Mouse (Mus musculus) midbrain, embryonic 12.5 days (tissue): ENCODE measurements around the gene Foxk2. TPM values are rescaled to one million over a fixed set of nuclear protein-coding genes. Genes with fewer than 3 reads are reported as not detected.

Source experiments
- ATAC-seq: fragments of 200-750 bp; cut with Nextera tagmentation; 2 replicates; pipeline ENCODE4 v1.8.0; 2017; ENCODE audit warnings: low read depth, moderate TSS enrichment, moderate library complexity; ENCODE audit not compliant: low FRiP score
- H3K27ac ChIP-seq: fragments of 300-500 bp; sonication (generic); replicated peaks from 2 replicates; pipeline ENCODE4 v1.5.1; 2016; ENCODE audit warnings: mild to moderate bottlenecking
- H3K27me3 ChIP-seq: fragments of 300-500 bp; sonication (generic); 2 replicates; pipeline ENCODE4 v1.6.1; 2016; ENCODE audit warnings: mild to moderate bottlenecking
- H3K36me3 ChIP-seq: fragments of 300-500 bp; sonication (generic); 2 replicates; pipeline ENCODE4 v1.6.1; 2016
- H3K4me1 ChIP-seq: fragments of 300-500 bp; sonication (generic); 2 replicates; pipeline ENCODE4 v1.6.1; 2016
- H3K4me2 ChIP-seq: fragments of 300-500 bp; sonication (generic); replicated peaks from 2 replicates; pipeline ENCODE4 v1.6.1; 2016; ENCODE audit warnings: mild to moderate bottlenecking, moderate library complexity
- H3K4me3 ChIP-seq: fragments of 300-500 bp; sonication (generic); 2 replicates; pipeline ENCODE4 v1.5.1; 2016; ENCODE audit warnings: mild to moderate bottlenecking
- H3K9ac ChIP-seq: fragments of 300-500 bp; sonication (generic); replicated peaks from 2 replicates; pipeline ENCODE4 v1.6.1; 2016; ENCODE audit warnings: mild to moderate bottlenecking, moderate library complexity
- H3K9me3 ChIP-seq: fragments of 300-500 bp; sonication (generic); 2 replicates; pipeline ENCODE4 v1.6.1; 2016; ENCODE audit warnings: mild to moderate bottlenecking
- WGBS: fragments of 180-500 bp; shearing (Covaris S2); methylation state at CpG from one replicate; pipeline ENCODE4 v1.1.7; 2016; 5-methylcytosine and 5-hydroxymethylcytosine counted together
- polyA plus RNA-seq: library from polyadenylated mRNA; unstranded; fragments of >200 nt; fragmentation: Nextera tagmentation; extraction: Ambion mirVana; gene quantifications from 2 replicates; pipeline ENCODE4 v1.2.1, GENCODE M21; 2016

The Foxk2 gene
- polyA plus RNA-seq, 1 experiment from 2014 or later = 11.7 TPM

DNA sequence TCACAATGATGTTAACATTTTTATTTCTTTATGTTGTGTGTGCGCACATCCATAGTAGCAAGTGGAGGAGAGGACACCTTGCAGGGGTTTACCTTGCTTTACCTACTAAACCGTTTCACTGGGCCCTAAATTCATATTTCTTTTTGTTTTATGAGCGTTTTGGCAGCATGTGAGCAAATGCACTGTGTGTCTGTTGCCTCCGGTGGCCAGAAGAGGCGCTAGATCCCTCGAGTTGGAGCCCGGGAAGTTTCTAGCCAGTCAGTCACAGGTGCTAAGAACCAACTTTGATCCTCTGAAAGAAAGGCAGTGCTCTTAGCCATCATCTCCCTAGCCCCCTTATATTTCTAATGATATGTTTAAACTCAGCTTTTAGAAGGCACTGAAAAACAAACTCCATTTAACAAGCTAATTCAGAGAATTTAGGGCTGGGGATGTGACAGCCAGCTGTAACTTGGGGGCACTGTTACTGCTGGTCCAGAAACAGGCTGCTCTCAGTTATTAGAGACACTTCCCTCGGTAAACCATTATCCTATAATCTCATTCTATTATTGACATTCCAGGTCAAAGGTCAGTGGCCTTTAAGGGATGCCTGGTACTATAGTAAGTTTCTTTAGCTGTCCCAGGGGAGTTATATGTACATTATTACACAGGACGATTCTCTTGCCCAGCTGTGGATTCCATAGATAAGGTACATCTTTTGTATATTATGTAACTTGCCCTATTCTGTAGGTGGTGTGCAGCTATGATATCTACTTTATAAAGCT lies 24.1 kb upstream of the Foxk2 start:
- H3K9ac ChIP-seq = no peak overlapping the region
- 27% methylated on average over 9 of the region's 9 CpGs for WGBS
- no peak for ATAC-seq

DNA sequence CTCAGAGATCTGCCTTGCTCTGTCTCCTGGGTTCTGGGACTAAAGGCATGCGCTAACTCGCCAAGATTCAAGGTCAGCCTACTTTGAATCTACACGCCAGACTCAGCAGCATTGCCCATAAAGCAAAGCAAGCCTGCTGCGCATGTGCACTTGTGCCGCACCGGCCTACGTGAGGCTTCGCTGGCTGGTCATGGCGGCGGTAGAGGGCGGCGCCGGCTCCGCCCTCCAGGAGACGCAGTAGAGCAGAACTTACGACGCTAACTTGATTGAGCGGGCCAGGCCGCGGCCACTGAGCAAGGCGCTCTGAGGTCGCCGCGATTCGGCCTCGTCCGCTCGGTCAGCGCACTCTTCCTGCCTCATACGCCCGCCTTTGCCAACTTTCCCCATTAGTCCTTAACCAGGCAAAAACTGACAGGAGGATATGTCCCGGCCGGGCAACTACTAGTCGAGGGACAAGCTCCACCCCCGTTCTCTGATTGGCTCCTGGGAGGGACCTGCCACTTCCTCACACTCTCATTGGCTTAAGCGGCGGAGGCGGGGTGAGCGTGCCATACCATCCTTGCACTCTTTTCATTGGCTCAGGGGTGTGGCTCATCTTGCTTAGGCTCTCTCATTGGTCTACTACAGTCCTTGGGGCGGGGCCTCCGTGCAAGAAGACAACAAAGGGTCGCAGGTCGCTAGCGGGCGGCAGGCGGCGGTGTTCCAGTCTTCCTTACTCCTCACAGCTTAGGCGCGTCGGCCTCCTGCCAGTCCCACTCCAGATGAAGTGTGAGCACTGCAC lies 23.0 kb upstream of the Foxk2 start, which contains the start of gene Narf:
Narf (plus strand) TSS at position 690 of the 781 bp plus-strand sequence.
- H3K27me3 ChIP-seq = no peaks in the 10 kb centered on the region
- H3K36me3 ChIP-seq = peaks cover 17% of the 10 kb centered on the region
- H3K4me1 ChIP-seq = peaks cover 22% of the 10 kb centered on the region
- peak within 1 kb of the TSS; percentile 53 for H3K4me2 ChIP-seq
- under 1% methylated on average over 50 of the region's 50 CpGs for WGBS
- peak within 1 kb of the TSS; percentile 82 for H3K9ac ChIP-seq
- peak within 1 kb of the TSS; percentile 98 for H3K27ac ChIP-seq
- H3K9me3 ChIP-seq = no peaks in the 10 kb centered on the region
- ATAC-seq = peak; percentile 100
- peak within 1 kb of the TSS; percentile 80 for H3K4me3 ChIP-seq

More for the DNA sequence above, 24.1 kb upstream of the Foxk2 start:
- Histone ChIP-seq H3K4me2 (peak overlapping the region; percentile 50), H3K4me1 (peaks cover 22% of the 10 kb centered on the region), H3K27me3 (no peaks in the 10 kb centered on the region), H3K9me3 (no peaks in the 10 kb centered on the region), H3K36me3 (peaks cover 11% of the 10 kb centered on the region; the same call in 1 of the 2 replicates), H3K4me3 (no peak overlapping the region), H3K27ac (peak overlapping the region; percentile 98)

DNA sequence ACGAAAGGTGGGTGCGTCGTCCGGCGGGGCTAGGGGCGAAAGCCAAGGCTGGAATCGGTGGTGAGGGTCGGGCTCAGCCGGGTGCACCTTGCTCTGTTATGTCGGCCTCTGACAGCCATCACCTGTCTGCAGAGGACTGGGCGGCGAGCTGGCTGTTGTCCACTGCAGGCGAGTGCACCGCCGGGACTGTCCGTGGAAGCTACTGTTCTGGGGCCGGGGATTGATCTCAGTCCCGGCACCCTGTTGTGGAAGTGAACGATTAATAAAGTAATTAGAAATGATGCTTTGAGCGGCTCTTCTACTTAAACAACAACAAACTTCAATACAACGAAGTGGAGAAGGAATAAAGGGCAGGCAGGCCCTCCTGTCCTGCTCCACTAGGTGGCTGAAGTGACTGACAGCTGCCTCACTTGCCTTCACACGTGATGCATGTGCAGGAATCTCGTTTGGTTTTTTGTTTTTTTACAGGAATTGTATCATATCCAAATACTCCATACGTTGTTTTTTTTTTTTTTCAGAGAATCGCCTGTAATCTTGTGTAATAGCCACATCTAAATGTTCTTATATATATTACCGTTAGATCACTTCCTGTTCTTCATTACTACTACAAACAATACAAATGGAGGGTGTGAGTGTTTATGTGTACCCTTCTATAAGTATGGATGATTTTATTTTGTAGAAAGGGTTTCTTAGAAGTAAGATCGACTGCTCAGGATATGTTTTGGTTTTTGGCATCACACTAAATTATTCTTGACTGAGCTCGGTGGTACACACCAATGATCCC lies 22.3 kb upstream of the Foxk2 start:
- Histone ChIP-seq H3K9me3 (no peaks in the 10 kb centered on the region), H3K27ac (peak overlapping the region; percentile 98), H3K4me2 (peak overlapping the region; percentile 53), H3K4me1 (peaks cover 22% of the 10 kb centered on the region), H3K9ac (peak overlapping the region; percentile 82), H3K36me3 (peaks cover 25% of the 10 kb centered on the region), H3K27me3 (no peaks in the 10 kb centered on the region), H3K4me3 (peak overlapping the region; percentile 80)
- no peak; the same call in 1 of the 2 replicates for ATAC-seq
- 6% methylated on average over 28 of the region's 28 CpGs for WGBS

DNA sequence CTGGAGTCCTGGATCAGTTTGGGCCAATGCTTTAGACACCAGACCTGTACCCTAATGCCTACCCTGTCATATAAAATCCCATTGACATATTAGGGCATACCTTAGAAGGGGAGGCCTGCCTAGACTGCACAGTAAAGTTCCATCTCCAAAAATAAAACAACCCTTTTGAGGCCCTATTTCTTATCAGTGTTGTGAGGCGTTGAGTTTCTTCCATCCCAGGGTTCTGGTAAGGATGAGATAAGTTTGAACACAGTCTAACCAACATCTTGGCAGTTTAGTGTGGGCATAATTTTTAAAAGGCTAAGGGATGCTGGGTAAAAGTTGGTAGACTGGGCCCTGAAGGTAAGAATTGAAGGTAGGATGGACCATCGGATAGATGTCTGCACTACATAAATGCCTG lies 20.1 kb upstream of the Foxk2 start:
- no peak overlapping the region for H3K27ac ChIP-seq
- peaks cover 45% of the 10 kb centered on the region for H3K36me3 ChIP-seq
- H3K4me3 ChIP-seq = no peak overlapping the region
- 92% methylated on average over 2 of the region's 2 CpGs for WGBS
- peaks cover 22% of the 10 kb centered on the region for H3K4me1 ChIP-seq
- no peaks in the 10 kb centered on the region for H3K9me3 ChIP-seq
- no peaks in the 10 kb centered on the region for H3K27me3 ChIP-seq
- ATAC-seq = no peak
- peak overlapping the region; percentile 53; the same call in 1 of the 2 replicates for H3K4me2 ChIP-seq
- H3K9ac ChIP-seq = no peak overlapping the region

DNA sequence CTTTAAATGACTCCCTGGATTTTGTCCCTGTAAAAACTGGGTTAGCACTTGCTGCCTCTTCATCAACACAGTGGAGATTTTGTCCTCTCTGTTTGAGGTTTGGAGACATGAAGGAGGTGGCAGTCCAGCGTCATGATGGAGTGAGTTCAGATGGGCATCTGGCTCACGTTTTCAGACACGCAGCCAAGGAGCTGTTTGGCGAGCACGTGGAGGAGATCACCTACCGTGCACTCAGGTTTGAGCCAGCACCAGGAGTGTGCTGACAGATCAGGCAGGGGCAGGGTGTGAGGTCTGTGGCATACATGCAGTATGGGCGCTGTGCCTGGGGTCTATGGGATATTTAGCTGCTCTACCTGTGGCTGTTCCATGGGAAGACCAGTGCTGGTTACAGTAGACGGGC lies 9.6 kb upstream of the Foxk2 start:
- H3K27ac ChIP-seq = no peak overlapping the region
- H3K36me3 ChIP-seq = peaks cover 97% of the 10 kb centered on the region
- no peaks in the 10 kb centered on the region for H3K9me3 ChIP-seq
- H3K9ac ChIP-seq = no peak overlapping the region
- WGBS = 95% methylated on average over 8 of the region's 8 CpGs
- no peak overlapping the region for H3K4me2 ChIP-seq
- no peaks in the 10 kb centered on the region for H3K27me3 ChIP-seq
- H3K4me3 ChIP-seq = no peak overlapping the region
- no peaks in the 10 kb centered on the region for H3K4me1 ChIP-seq
- ATAC-seq = no peak

DNA sequence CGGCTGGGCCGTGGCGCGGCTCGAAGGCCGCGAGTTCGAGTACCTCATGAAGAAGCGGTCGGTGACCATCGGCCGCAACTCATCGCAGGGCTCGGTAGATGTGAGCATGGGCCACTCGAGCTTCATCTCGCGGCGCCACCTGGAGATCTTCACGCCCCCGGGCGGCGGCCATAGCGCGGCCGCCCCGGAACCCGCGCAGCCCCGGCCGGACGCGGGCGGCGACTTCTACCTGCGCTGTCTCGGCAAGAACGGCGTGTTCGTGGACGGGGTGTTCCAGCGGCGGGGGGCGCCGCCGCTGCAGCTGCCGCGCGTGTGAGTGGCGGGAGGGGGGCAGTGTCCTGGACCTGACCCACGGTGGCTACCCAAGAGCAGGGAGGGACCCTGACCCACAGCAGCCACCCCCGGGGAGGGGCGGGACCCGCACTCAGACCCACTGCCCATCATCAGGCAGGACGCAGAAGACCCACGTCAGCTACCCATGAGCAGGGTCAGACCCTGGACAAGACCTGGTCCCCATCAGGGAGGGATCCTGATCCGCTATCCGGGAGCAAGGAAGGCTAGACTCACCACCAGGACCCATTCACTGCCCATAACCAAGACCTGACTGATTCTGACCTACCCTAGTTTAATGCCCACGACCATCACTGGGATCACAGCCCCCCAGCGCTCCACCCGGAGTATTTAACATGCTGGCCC lies 569 bp downstream of the Foxk2 start:
- Histone ChIP-seq H3K4me2 (peak overlapping the region; percentile 79), H3K9ac (peak overlapping the region; percentile 99), H3K4me3 (peak overlapping the region; percentile 96), H3K27me3 (no peaks in the 10 kb centered on the region), H3K9me3 (no peaks in the 10 kb centered on the region), H3K27ac (peak overlapping the region; percentile 91), H3K4me1 (peaks cover 25% of the 10 kb centered on the region), H3K36me3 (peaks cover 43% of the 10 kb centered on the region)
- WGBS = 0% methylated on average over 54 of the region's 60 CpGs
- ATAC-seq = peak; percentile 38

DNA sequence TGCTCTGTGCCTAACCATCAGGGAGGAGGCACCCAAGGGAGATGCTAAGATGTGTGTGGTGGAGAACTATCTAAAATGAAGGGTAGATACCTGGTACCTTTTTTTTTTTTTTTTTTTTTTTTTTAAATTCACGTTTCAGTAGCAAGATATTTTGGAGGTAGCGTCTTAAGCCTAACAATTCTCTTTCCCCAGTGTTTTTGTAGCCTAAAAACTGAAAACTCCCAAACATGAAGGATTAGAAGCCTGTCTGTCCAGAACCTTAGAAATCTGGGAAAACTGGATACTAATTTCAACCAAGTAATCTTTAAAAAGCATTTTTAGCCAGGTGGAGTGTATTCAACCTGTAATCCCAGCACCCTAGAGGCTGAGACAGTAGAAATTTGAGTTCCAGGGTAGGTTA lies 1.3 kb downstream of the Foxk2 start:
- Histone ChIP-seq H3K36me3 (peaks cover 42% of the 10 kb centered on the region), H3K9ac (peak overlapping the region; percentile 99), H3K4me3 (peak overlapping the region; percentile 96), H3K27ac (no peak overlapping the region), H3K4me2 (peak overlapping the region; percentile 79), H3K27me3 (no peaks in the 10 kb centered on the region), H3K4me1 (peaks cover 25% of the 10 kb centered on the region), H3K9me3 (no peaks in the 10 kb centered on the region)
- 53% methylated on average over 2 of the region's 2 CpGs for WGBS
- ATAC-seq = no peak

DNA sequence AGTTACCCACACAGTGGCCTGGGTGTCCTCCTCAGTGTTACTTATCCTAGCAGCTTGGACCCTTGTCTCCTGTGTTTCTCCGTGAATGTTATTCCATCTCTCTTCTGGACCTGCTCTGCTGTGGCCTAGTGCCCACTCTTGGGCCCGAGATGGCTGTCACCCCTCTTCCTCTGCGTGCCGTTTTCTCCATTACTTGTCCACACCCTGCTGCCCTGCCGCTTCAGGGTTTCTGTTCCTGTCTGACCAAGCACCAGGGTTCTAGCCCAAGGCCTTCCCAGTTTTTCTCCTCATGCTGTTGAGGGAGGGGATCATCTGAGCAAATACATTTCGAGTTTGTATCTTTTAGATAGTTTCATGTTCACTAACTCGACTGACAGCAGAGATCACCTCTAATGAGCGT lies 17.7 kb downstream of the Foxk2 start:
- no peak overlapping the region for H3K4me3 ChIP-seq
- no peak overlapping the region for H3K9ac ChIP-seq
- H3K36me3 ChIP-seq = peaks cover 11% of the 10 kb centered on the region; the same call in 1 of the 2 replicates
- no peaks in the 10 kb centered on the region for H3K27me3 ChIP-seq
- no peaks in the 10 kb centered on the region for H3K9me3 ChIP-seq
- H3K27ac ChIP-seq = no peak overlapping the region
- no peaks in the 10 kb centered on the region for H3K4me1 ChIP-seq
- WGBS = 95% methylated on average over 8 of the region's 8 CpGs
- H3K4me2 ChIP-seq = no peak overlapping the region
- ATAC-seq = no peak

DNA sequence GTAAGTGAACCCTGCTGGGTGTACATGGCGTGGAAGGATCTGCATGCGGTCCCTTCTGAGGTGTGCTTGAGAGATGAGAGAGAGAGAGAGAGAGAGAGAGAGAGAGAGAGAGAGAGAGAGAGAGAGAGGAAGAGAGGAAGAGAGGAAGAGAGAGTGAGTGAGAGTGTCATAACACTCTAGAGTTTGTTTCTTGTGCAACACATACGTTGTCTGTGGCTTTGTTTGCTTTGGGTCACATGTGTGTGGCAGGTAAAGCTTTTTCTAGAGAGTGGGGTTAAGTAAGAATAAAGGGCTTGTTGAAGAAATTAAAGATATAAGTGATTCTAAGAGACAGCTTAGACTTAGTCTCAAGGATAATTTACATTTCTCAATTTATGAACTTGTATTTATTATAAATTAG lies 18.2 kb downstream of the Foxk2 start:
- Histone ChIP-seq H3K4me3 (no peak overlapping the region), H3K4me1 (no peaks in the 10 kb centered on the region), H3K9me3 (no peaks in the 10 kb centered on the region), H3K27me3 (no peaks in the 10 kb centered on the region), H3K27ac (no peak overlapping the region), H3K9ac (no peak overlapping the region), H3K36me3 (peaks cover 7% of the 10 kb centered on the region; the same call in 1 of the 2 replicates), H3K4me2 (no peak overlapping the region)
- WGBS = 90% methylated on average over 3 of the region's 3 CpGs
- ATAC-seq = no peak

DNA sequence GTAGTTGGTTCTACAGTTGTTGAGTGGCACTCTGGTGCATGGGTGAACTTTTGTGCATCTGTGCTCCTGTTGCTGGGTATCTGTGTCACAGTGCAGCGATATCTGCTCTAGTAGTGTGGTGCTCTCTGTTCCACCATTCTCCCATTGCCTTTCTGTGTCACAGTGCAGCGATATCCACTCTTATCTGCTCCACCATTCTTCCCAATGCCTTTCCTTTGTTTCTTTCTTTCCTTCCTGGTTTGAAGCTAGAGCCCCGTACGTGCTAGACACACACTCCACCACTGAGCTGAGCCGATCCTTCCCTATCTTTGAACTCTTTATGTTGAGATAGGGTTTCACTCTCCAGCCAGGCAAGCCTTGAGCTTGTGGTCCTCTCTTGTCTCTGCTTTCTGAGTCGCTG lies 23.1 kb downstream of the Foxk2 start:
- no peak for ATAC-seq
- H3K27me3 ChIP-seq = no peaks in the 10 kb centered on the region
- WGBS = 89% methylated on average over 6 of the region's 6 CpGs
- peaks cover 42% of the 10 kb centered on the region for H3K36me3 ChIP-seq
- no peak overlapping the region for H3K9ac ChIP-seq
- H3K4me2 ChIP-seq = no peak overlapping the region
- 0 out of 2 replicates have a peak overlapping the region, but pooled peaks have one; percentile 3 for H3K27ac ChIP-seq
- no peaks in the 10 kb centered on the region for H3K4me1 ChIP-seq
- no peaks in the 10 kb centered on the region for H3K9me3 ChIP-seq
- H3K4me3 ChIP-seq = no peak overlapping the region

DNA sequence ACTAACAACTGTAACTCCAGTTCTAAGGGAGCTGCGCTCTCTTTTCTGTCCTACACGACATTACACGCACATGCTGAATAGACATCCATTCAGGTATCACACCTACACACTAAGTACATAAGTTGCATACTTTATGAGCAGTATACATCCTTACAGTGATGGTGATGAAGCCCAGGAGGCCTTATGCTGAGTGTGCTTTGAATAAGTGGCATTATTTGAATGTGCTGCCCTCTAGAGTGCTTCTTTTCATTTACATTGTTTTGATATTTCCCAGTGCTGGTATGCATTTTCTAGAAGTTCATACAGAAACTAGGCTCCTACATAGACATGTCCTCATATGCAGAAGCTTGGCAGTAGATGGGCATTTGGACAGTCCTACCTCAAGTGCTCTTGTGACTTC lies 30.1 kb downstream of the Foxk2 start:
- no peak overlapping the region for H3K9ac ChIP-seq
- H3K27ac ChIP-seq = no peak overlapping the region
- H3K36me3 ChIP-seq = peaks cover 78% of the 10 kb centered on the region

More for the DNA sequence above, 30.1 kb downstream of the Foxk2 start:
- Histone ChIP-seq H3K27me3 (no peaks in the 10 kb centered on the region), H3K4me1 (no peaks in the 10 kb centered on the region), H3K9me3 (no peaks in the 10 kb centered on the region), H3K4me3 (no peak overlapping the region), H3K4me2 (no peak overlapping the region)
- 91% methylated on average over 3 of the region's 3 CpGs for WGBS
- ATAC-seq = no peak
